Mouse (Mus musculus) liver, postnatal 0 days (tissue): ENCODE results near the gene Kmt2c. TPM values are rescaled to one million over a fixed set of nuclear protein-coding genes. Genes with fewer than 3 reads are reported as not detected.
A peak's percentile ranks its signal among the peaks of the same experiment; 100 is the strongest.

Source experiments
- ATAC-seq: fragments of 200-750 bp; cut with Nextera tagmentation; 2 replicates; pipeline ENCODE4 v1.8.0; 2017; ENCODE audit warnings: mild to moderate bottlenecking, moderate library complexity
- DNase-seq: peaks from one replicate; pipeline ENCODE4 v3.0.0-alpha.2; 2016
- H3K27ac ChIP-seq: fragments of 300-500 bp; sonication (generic); 2 replicates; pipeline ENCODE4 v1.5.1; 2014; ENCODE audit warnings: antibody characterized with exemption, moderate library complexity, mild to moderate bottlenecking, low read depth
- H3K27me3 ChIP-seq: fragments of 300-500 bp; sonication (generic); 2 replicates; pipeline ENCODE4 v1.6.1; 2014; ENCODE audit warnings: low read length, control low read depth, mixed read lengths; ENCODE audit not compliant: insufficient read depth
- H3K36me3 ChIP-seq: fragments of 300-500 bp; sonication (generic); replicated peaks from 2 replicates; pipeline ENCODE4 v1.6.1; 2014; ENCODE audit warnings: mild to moderate bottlenecking, control low read depth, low read length, moderate library complexity, mixed read lengths; ENCODE audit not compliant: insufficient read depth
- H3K4me1 ChIP-seq: fragments of 300-500 bp; sonication (generic); 2 replicates; pipeline ENCODE4 v1.6.1; 2014; ENCODE audit warnings: antibody characterized with exemption, mild to moderate bottlenecking, control low read depth; ENCODE audit not compliant: insufficient read depth
- H3K4me2 ChIP-seq: fragments of 300-500 bp; sonication (generic); 2 replicates; pipeline ENCODE4 v1.6.1; 2014; ENCODE audit warnings: low read depth, mild to moderate bottlenecking, low read length, moderate library complexity, mixed read lengths
- H3K4me3 ChIP-seq: fragments of 300-500 bp; sonication (generic); 2 replicates; pipeline ENCODE4 v1.5.1; 2014; ENCODE audit warnings: low read depth, low read length
- H3K9ac ChIP-seq: fragments of 300-500 bp; sonication (generic); replicated peaks from 2 replicates; pipeline ENCODE4 v1.6.1; 2014; ENCODE audit warnings: mild to moderate bottlenecking, moderate library complexity
- H3K9me3 ChIP-seq: fragments of 300-500 bp; sonication (generic); 2 replicates; pipeline ENCODE4 v1.6.1; 2016; ENCODE audit warnings: mild to moderate bottlenecking, control low read depth, low read length, mixed read lengths
- CTCF ChIP-seq: sonication (generic); IDR thresholded peaks from 2 replicates; pipeline ENCODE4 v1.5.1; 2016; ENCODE audit warnings: antibody characterized with exemption, low read depth
- EP300 ChIP-seq: IDR thresholded peaks from 2 replicates; pipeline ENCODE4 v1.6.1; 2016; ENCODE audit warnings: antibody characterized with exemption, low read depth, mild to moderate bottlenecking
- WGBS: fragments of 180-500 bp; shearing (Covaris S2); extraction: QIAGEN DNeasy Blood & Tissue Kit; methylation state at CpG from one replicate; pipeline ENCODE4 v1.1.7; 2014; ENCODE audit not compliant: insufficient replicate concordance; 5-methylcytosine and 5-hydroxymethylcytosine counted together
- polyA plus RNA-seq: library from polyadenylated mRNA; unstranded; fragments of >200 nt; fragmentation: Nextera tagmentation; extraction: Ambion mirVana; gene quantifications from 2 replicates; pipeline ENCODE4 v1.2.1, GENCODE M21; 2015

Kmt2c gene
- polyA plus RNA-seq, 1 experiment from 2014 or later: 4.1 TPM

- no peak for DNase-seq
- Histone ChIP-seq H3K4me2 (no peak overlapping the region), H3K36me3 (no peaks in the 10 kb centered on the region), H3K27ac (no peak overlapping the region), H3K9me3 (no peaks in the 10 kb centered on the region), H3K9ac (no peak overlapping the region), H3K4me3 (no peak overlapping the region), H3K27me3 (no peaks in the 10 kb centered on the region), H3K4me1 (no peaks in the 10 kb centered on the region)
- TF ChIP-seq EP300 (no peak), CTCF (no peak)
- 73% methylated on average over 3 of the region's 3 CpGs for WGBS
- no peak for ATAC-seq
Observed at GRCm38 (mm10) chr5:25519820-25520219, 21.2 kb upstream of the Kmt2c start.

- Histone ChIP-seq H3K36me3 (no peaks in the 10 kb centered on the region), H3K27me3 (no peaks in the 10 kb centered on the region), H3K4me1 (no peaks in the 10 kb centered on the region), H3K4me3 (no peak overlapping the region), H3K27ac (no peak overlapping the region), H3K9me3 (no peaks in the 10 kb centered on the region), H3K9ac (no peak overlapping the region), H3K4me2 (no peak overlapping the region)
- TF ChIP-seq EP300 (no peak), CTCF (no peak)
- 71% methylated on average over 5 of the region's 5 CpGs for WGBS
- DNase-seq (no peak), ATAC-seq (no peak)
Observed at GRCm38 (mm10) chr5:25517550-25517949, 19.0 kb upstream of the Kmt2c start.

DNA sequence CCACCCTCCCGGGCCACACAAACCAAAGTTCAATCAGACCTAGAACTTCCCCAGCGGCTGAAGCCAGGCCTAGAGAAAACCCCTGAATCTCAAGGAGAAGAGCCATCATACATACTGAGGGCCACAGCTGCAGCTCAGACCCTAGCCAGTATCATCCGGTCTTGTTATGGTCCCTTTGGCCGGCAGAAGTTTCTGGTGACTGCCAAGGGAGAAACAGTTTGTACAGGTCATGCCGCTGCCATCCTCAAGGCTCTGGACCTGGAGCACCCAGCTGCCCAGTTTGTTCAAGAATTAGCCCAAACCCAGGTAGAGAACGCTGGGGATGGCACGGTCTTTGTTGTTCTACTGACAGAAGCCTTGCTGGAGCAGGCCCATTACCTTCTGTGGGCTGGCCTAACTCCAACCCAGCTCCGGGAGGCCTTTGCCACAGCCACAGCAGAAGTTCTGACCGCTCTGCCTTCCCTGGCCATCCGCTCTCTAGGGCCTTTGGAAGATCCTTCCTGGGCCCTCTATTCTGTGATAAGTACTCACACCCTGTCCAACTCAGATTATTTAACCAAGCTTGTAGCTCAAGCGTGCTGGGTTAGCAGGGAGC is 17.8 kb upstream of the Kmt2c start:
- ATAC-seq (no peak), DNase-seq (no peak)
- Histone ChIP-seq H3K27me3 (no peaks in the 10 kb centered on the region), H3K36me3 (no peaks in the 10 kb centered on the region), H3K9ac (no peak overlapping the region), H3K4me1 (no peaks in the 10 kb centered on the region), H3K4me2 (no peak overlapping the region), H3K27ac (no peak overlapping the region), H3K9me3 (no peaks in the 10 kb centered on the region), H3K4me3 (no peak overlapping the region)
- TF ChIP-seq CTCF (no peak), EP300 (no peak)
- WGBS: 87% methylated on average over 11 of the region's 11 CpGs

DNA sequence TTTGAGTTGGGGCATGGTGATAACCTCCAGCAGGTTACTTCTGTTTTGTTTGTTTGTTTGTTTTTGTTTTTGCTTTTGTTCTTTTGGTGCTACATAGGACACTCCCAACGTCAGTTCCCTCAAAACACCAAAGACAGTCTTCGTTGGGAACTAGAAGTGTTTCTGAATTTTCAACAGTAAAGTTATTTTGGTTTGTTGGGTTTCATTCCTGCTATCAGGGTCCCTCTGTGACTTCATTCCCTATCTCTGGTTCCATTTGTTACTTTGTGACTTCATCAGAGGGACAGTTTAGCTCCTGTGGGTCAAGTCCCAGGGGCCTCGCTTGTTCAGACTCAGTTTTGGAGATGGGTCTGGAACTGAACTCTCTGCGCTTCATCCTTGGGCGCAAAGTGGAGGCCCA is 17.2 kb upstream of the Kmt2c start, which contains the start of gene Cct8l1:
Gene Cct8l1, plus strand, starts transcription at position 301 of the 400 bp plus-strand sequence.
- H3K4me3 ChIP-seq: no peak within 1 kb of the TSS
- no peak within 1 kb of the TSS for H3K4me2 ChIP-seq
- H3K9me3 ChIP-seq: no peaks in the 10 kb centered on the region
- DNase-seq: no peak
- no peaks in the 10 kb centered on the region for H3K4me1 ChIP-seq
- H3K36me3 ChIP-seq: no peaks in the 10 kb centered on the region
- 81% methylated on average over 5 of the region's 5 CpGs for WGBS
- H3K9ac ChIP-seq: no peak within 1 kb of the TSS
- no peak for ATAC-seq
- TF ChIP-seq CTCF (no peak), EP300 (no peak)
- H3K27ac ChIP-seq: no peak within 1 kb of the TSS
- H3K27me3 ChIP-seq: no peaks in the 10 kb centered on the region

- H3K4me3 ChIP-seq: no peak overlapping the region
- no peaks in the 10 kb centered on the region for H3K27me3 ChIP-seq
- H3K9me3 ChIP-seq: no peaks in the 10 kb centered on the region
- H3K4me2 ChIP-seq: no peak overlapping the region
- H3K4me1 ChIP-seq: no peaks in the 10 kb centered on the region
- no peaks in the 10 kb centered on the region for H3K36me3 ChIP-seq
- no peak overlapping the region for H3K9ac ChIP-seq
- ATAC-seq (no peak), DNase-seq (no peak)
- no peak overlapping the region for H3K27ac ChIP-seq
- TF ChIP-seq CTCF (no peak), EP300 (no peak)
- WGBS: 86% methylated on average over 5 of the region's 5 CpGs
Observed at GRCm38 (mm10) chr5:25506041-25506440, 7.5 kb upstream of the Kmt2c start.

- peaks cover 10% of the 10 kb centered on the region; the same call in 1 of the 2 replicates for H3K4me1 ChIP-seq
- peak overlapping the region; percentile 82 for H3K4me3 ChIP-seq
- no peaks in the 10 kb centered on the region for H3K9me3 ChIP-seq
- H3K27me3 ChIP-seq: no peaks in the 10 kb centered on the region
- H3K4me2 ChIP-seq: peak overlapping the region; percentile 90
- peak overlapping the region; percentile 100 for H3K27ac ChIP-seq
- WGBS: 69% methylated on average over 7 of the region's 7 CpGs
- TF ChIP-seq CTCF (no peak), EP300 (no peak)
- DNase-seq (no peak), ATAC-seq (no peak)
- no peaks in the 10 kb centered on the region for H3K36me3 ChIP-seq
- peak overlapping the region; percentile 98 for H3K9ac ChIP-seq
Observed at GRCm38 (mm10) chr5:25500686-25501085, 2.1 kb upstream of the Kmt2c start.
